Mouse (Mus musculus) E14TG2a.4 (cell line): ENCODE data around the gene Twsg1.
A peak's percentile ranks its signal among the peaks of the same experiment; 100 is the strongest.
"Not testable (repeated sequence)": the region's sequence is repeated elsewhere in the genome, so short reads cannot be mapped to it uniquely, and the experiment has no call there.

Experiments
- H3K27me3 ChIP-seq: 2 replicates; pipeline ENCODE4 v1.6.1; 2014; ENCODE audit warnings: low read length, control low read depth; ENCODE audit not compliant: insufficient read depth
- H3K36me3 ChIP-seq: 2 replicates; pipeline ENCODE4 v1.6.1; 2014; ENCODE audit warnings: low read length, control low read depth; ENCODE audit not compliant: insufficient read depth
- H3K4me1 ChIP-seq: replicated peaks from 2 replicates; pipeline ENCODE4 v1.6.1; 2014; ENCODE audit warnings: low read depth, low read length, control low read depth
- H3K4me3 ChIP-seq: replicated peaks from 2 replicates; pipeline ENCODE4 v1.5.1; 2014; ENCODE audit warnings: mild to moderate bottlenecking, low read length
- H3K9me3 ChIP-seq: 2 replicates; pipeline ENCODE4 v1.6.1; 2014; ENCODE audit warnings: low read length, control low read depth
- CTCF ChIP-seq: conservative IDR thresholded peaks from 2 replicates; pipeline ENCODE4 v1.5.1; 2014; ENCODE audit warnings: low read length
- NANOG ChIP-seq: IDR thresholded peaks from 2 replicates; pipeline ENCODE4 v1.6.1; 2014; ENCODE audit warnings: borderline replicate concordance, low read length, mixed read lengths
- POU5F1 ChIP-seq: IDR thresholded peaks from 2 replicates; pipeline ENCODE4 v1.6.1; 2014; ENCODE audit warnings: low read length, borderline replicate concordance

Twsg1 gene

DNA sequence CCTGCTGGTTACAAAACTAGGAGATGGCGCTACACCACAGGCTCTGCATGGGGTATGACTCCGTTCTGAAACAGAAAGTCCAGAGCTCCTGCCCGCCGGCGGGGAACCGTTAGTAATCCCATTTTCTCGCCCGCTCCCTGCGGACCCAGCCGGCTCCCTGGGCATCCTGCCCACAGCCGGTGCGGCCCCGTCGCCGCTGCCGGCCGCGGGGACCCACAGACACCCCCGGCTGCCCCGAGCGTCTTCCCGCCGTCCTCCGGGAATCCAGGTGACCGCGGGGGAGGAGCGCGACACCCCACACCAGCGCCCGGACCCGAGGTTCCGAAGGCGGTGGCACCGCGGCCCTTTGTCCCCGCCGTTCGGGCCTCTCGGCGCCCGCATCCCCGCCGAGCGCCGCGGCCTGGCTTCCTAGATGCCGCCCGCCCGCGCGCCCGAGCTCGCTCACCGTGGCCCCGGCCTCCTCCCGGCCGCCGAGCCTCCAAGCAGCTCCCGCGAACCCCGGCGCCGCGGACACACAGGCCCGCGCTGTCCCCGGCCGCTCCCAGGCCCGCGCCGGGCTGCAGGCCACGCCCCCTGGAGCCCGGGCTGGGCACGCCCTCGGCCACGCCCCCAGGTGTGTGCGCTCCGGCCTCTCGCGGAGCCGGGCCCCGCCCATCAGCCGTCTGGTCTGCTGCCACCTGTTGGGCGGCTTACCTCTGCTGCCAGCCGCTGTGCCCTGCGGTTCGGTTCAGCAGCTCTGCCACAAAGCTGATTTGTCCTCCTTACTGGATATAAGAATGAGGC is at the start of gene Twsg1:
Twsg1 (minus strand) TSS at position 605 of the 783 bp plus-strand sequence.
- Histone ChIP-seq H3K9me3 (peaks cover 4% of the 10 kb centered on the region; the same call in 1 of the 2 replicates), H3K4me3 (peak within 1 kb of the TSS; percentile 94), H3K4me1 (peaks cover 51% of the 10 kb centered on the region), H3K36me3 (peaks cover 25% of the 10 kb centered on the region), H3K27me3 (no peaks in the 10 kb centered on the region)
- 0 out of 2 replicates have a peak, but pooled peaks have one; percentile 17 for TF ChIP-seq CTCF
- TF ChIP-seq NANOG = no peak

DNA sequence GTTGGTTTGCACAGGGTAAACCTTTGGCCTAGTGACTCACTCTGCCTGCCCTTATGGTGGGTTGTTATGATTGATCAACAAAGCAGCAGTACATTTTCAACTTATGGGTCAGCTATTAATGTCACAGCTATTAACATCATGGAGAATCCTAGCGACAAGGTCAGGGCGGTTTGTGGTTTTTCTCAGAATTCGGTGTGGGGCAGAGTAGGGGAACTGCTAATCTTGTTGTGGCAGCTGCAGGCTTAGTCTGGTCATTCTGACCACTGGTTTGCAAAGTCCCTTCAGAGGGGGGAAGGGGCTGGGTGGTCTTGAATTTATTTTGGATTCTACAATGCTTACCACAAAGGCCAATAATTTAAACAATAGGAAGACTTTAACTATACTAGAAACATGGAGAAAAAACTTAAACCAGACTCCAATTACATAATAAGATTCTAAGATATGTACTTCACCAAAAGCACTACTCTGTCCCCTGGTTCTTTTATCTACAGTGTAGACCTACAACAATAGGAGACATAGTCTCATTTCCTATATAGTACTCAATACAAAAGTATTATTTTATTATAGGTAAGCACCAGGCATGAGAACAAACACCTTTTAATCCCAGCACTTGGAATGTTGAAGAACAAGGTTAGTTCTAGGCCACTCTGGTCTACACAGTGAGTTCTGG is 37.3 kb upstream of the Twsg1 start:
- no peaks in the 10 kb centered on the region; the same call in 1 of the 2 replicates for H3K4me1 ChIP-seq
- H3K4me3 ChIP-seq = no peak overlapping the region
- H3K9me3 ChIP-seq = 0 out of 2 replicates have a peak, but pooled peaks cover 4% of the 10 kb centered on the region
- H3K27me3 ChIP-seq = no peaks in the 10 kb centered on the region
- TF ChIP-seq POU5F1 (no peak), NANOG (no peak), CTCF (no peak)
- H3K36me3 ChIP-seq = peaks cover 5% of the 10 kb centered on the region; the same call in 1 of the 2 replicates

DNA sequence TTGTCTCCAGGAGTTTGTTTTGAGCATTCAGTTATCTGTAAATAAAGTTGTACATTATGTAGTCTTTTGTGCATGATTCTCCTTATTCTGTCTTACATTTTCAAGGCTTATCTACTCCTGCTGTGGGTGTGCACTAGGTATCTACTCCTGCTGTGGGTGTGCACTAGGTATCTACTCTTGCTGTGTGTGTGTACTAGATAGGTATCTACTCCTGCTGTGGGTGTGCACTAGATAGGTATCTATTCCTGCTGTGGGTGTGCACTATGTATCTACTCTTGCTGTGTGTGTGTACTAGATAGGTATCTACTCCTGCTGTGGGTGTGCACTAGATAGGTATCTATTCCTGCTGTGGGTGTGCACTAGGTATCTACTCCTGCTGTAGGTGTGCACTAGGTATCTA is 25.7 kb upstream of the Twsg1 start:
- peaks cover 20% of the 10 kb centered on the region for H3K4me1 ChIP-seq
- not testable (repeated sequence) for H3K9me3 ChIP-seq, H3K27me3 ChIP-seq, H3K36me3 ChIP-seq, H3K4me3 ChIP-seq

DNA sequence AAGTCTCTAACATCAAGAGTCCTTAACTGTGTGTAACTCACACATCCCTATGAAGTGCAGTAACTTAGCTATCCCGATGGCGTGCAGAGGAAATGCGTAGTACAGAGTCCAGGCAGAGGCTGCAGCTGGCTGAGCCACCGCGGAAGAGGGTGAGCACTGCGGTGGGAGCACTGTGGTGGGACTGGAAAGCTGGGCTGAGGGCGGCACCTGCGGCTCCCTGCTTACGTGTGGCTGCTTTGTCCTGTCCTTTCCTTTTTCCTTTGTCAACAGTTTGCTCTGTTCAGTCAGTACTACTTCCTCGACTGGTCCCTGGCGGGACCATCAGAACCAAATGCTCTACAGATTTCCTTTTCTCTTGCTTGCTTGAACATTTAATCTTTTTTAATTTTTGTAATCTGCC is 16.7 kb upstream of the Twsg1 start:
- no peaks in the 10 kb centered on the region for H3K9me3 ChIP-seq
- no peak for TF ChIP-seq NANOG
- no peak for TF ChIP-seq CTCF
- no peak for TF ChIP-seq POU5F1
- no peaks in the 10 kb centered on the region for H3K27me3 ChIP-seq
- 0 out of 2 replicates have a peak, but pooled peaks cover 4% of the 10 kb centered on the region for H3K4me1 ChIP-seq
- no peak overlapping the region for H3K4me3 ChIP-seq
- no peaks in the 10 kb centered on the region for H3K36me3 ChIP-seq

DNA sequence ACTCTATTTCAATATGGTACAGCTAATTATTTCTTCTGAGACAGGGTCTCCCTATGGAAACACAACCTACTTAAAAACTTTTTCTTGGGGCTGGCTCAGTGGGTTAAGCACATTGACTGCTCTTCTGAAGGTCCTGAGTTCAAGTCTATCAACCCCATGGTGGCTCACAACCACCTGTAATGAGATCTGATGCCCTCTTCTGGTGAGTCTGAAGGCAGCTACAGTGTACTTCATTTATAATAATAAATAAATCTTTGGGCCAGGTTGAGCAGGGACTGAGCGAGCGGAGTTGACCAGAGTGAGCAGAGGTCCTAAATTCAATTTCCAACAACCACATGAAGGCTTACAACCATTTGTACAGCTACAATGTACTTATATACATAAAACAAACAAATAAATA is 11.2 kb upstream of the Twsg1 start:
- Histone ChIP-seq H3K36me3 (no peaks in the 10 kb centered on the region), H3K4me1 (peaks cover 19% of the 10 kb centered on the region), H3K9me3 (no peaks in the 10 kb centered on the region), H3K4me3 (no peak overlapping the region), H3K27me3 (no peaks in the 10 kb centered on the region)
- TF ChIP-seq POU5F1 (no peak), CTCF (no peak)

DNA sequence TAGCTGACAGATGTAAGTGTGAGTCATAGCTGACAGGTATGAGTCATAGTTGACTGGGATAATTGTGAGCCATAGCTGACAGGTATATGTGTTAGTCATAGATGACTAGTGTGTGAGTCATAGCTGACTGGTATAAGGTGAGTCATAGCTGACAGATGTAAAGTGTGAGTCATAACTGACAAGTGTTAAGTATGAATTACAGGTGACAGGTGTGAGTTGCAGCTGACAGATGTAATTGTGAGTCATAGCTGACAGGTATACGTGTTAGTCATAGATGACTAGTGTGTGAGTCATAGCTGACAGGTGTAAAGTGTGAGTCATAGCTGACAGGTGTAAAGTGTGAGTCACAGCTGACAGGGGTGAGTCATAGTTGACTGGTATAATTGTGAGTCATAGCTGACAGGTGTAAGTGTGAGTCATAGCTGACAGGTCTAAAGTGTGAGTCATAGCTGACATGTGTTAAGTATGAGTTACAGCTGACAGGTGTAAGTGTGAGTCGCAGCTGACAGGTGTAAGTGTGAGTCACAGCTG is 10.6 kb upstream of the Twsg1 start:
- TF ChIP-seq NANOG = no peak
- TF ChIP-seq POU5F1 = no peak
- no peak for TF ChIP-seq CTCF
- no peaks in the 10 kb centered on the region for H3K36me3 ChIP-seq
- H3K4me1 ChIP-seq = peaks cover 24% of the 10 kb centered on the region
- no peak overlapping the region for H3K4me3 ChIP-seq
- H3K27me3 ChIP-seq = no peaks in the 10 kb centered on the region
- H3K9me3 ChIP-seq = no peaks in the 10 kb centered on the region

DNA sequence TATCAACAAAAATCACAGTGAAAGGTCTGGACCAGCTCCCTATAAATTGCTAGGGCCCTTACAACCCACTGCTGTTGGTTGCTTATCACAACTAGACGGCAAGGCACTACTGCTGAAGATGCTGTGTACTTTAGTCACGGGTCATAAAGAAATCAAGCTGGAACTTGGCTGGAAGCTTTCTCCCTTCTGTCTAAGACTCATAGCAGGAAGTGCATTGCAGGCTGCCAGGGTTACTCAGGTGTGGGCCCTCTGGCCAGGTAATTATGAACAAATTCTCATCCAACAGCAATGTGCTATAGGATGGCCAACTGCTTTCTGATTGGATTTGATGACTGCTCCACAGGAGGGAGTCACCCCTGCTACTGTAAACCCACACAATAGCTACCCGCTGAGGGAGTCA is 8.0 kb upstream of the Twsg1 start:
- H3K4me1 ChIP-seq = peaks cover 48% of the 10 kb centered on the region
- no peaks in the 10 kb centered on the region for H3K36me3 ChIP-seq
- TF ChIP-seq CTCF (no peak), NANOG (no peak; the same call in 1 of the 2 replicates), POU5F1 (no peak)
- H3K9me3 ChIP-seq = no peaks in the 10 kb centered on the region
- no peaks in the 10 kb centered on the region for H3K27me3 ChIP-seq
- no peak overlapping the region for H3K4me3 ChIP-seq

DNA sequence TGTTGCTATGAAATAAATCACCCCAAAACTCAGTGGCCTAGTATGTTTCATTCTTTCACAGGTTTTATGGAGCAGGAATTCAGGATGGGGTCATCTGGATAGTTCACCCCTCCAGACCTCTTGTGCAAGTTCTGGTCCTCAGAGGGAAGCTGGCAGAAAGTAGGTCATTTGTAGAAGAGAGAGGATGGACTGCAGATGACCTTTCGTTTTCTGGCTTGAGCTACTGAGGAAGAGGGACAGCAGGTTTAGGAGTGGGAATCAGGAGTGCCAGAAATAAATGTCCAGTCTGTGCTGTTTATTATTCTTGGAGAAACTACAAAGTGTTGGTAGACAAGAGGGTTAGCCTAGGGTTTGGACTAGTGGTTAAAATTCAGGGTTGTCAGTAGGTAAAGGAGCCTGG is 7.3 kb upstream of the Twsg1 start:
- no peak for TF ChIP-seq POU5F1
- no peak for TF ChIP-seq NANOG
- TF ChIP-seq CTCF = no peak
- peaks cover 54% of the 10 kb centered on the region for H3K4me1 ChIP-seq

More for the DNA sequence above, 7.3 kb upstream of the Twsg1 start:
- no peak overlapping the region for H3K4me3 ChIP-seq
- no peaks in the 10 kb centered on the region for H3K27me3 ChIP-seq
- H3K36me3 ChIP-seq = no peaks in the 10 kb centered on the region
- H3K9me3 ChIP-seq = no peaks in the 10 kb centered on the region
